Mouse (Mus musculus) C2C12 (cell line): ENCODE results near the gene Fdxr.

ENCODE experiments used
- CEBPB ChIP-seq: IDR thresholded peaks from one replicate; pipeline ENCODE4 v1.6.1; 2011; ENCODE audit warnings: low read depth, mild to moderate bottlenecking, control low read depth, moderate library complexity
- CTCF ChIP-seq: IDR thresholded peaks from one replicate; pipeline ENCODE4 v1.5.1; 2011; ENCODE audit not compliant: control insufficient read depth, insufficient read depth, insufficient read length
- MAX ChIP-seq: IDR thresholded peaks from one replicate; pipeline ENCODE4 v1.6.1; 2011; ENCODE audit warnings: mild to moderate bottlenecking, control low read depth
- USF1 ChIP-seq: IDR thresholded peaks from one replicate; pipeline ENCODE4 v1.6.1; 2011; ENCODE audit warnings: low read depth, mild to moderate bottlenecking, control low read depth, moderate library complexity

- TF ChIP-seq MAX (no peak), CTCF (no peak), USF1 (no peak), CEBPB (no peak)
Measured at GRCm38 (mm10) chr11:115275509-115275908, 1.3 kb downstream of the Fdxr start.
